Mouse (Mus musculus): Measurements from ENCODE around the gene Nyap1.
A peak's percentile ranks its signal among the peaks of the same experiment; 100 is the strongest.
"Not testable (repeated sequence)": the region's sequence is repeated elsewhere in the genome, so short reads cannot be mapped to it uniquely, and the experiment has no call there.

The Nyap1 gene

DNA sequence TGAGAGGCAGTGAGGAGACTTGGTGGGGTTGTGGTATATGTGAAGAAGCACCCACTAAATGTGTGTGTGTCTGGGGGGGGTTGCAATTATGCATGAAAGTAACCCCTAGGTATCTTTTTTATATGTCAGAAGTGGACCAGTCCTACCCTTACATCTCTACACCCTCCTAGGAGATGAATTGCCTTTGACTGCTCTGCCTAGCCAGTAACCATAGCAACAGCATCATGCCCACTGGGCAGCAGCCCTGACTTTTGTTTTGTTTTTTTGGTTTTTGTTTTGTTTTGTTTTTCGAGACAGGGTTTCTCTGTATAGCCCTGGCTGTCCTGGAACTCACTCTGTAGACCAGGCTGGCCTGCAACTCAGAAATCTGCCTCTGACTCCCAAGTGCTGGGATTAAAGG, 27.1 kb upstream of the Nyap1 start:
- no peak for DNase-seq

GRCm38 (mm10) chr5:137766270-137766669, 24.9 kb upstream of the Nyap1 start:
- no peak for DNase-seq

GRCm38 (mm10) chr5:137764609-137765340, 23.4 kb upstream of the Nyap1 start:
- DNase-seq: no peak

DNA sequence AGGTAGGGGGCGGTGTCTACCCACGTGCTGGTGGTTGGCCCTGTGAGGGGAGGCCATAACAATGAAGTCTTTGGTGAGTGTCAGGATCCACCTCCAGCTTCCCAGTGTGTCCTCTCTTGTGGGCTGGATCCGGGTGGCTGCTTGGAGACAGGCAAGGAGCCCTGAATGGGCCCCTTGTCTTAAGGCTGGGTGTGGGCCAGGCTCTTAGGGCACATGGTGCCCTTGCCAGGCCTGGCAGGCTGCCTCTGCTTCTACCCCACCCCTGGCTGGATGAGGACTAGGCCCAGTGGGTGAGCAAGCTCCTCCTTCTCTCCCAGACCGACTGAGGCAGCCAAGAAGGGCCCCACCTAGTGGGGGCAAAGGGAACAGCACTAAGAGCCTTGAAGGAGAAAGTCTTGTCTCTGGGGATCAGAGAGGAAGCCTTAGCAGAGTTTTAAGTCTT, 18.6 kb upstream of the Nyap1 start:
- DNase-seq: peak; percentile 62 to 81

GRCm38 (mm10) chr5:137758921-137759534, 17.6 kb upstream of the Nyap1 start:
- no peak for DNase-seq

DNA sequence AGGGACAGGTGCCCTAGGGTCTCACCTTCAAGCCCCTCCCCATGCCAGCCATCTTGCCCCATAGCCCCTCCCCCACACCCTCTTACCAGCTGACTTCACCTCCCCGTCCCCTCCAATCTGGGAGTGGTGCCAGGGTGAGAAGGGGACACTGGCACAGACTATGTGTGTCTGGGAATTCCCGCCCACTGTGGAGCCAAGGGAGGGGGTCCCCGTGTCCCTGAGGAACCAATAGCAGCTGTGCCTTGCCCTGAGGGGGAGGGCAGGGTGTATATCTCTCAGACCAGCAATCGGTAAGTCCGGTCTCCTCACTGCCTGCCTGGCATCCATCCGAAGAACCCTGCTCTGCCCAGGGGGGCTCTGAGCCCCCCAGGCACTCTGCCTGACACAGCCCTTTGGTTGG, 16.5 kb upstream of the Nyap1 start:
- DNase-seq: no peak

- DNase-seq: peak; percentile 70 to 85
Measured at GRCm38 (mm10) chr5:137756882-137757661, 15.7 kb upstream of the Nyap1 start.

DNA sequence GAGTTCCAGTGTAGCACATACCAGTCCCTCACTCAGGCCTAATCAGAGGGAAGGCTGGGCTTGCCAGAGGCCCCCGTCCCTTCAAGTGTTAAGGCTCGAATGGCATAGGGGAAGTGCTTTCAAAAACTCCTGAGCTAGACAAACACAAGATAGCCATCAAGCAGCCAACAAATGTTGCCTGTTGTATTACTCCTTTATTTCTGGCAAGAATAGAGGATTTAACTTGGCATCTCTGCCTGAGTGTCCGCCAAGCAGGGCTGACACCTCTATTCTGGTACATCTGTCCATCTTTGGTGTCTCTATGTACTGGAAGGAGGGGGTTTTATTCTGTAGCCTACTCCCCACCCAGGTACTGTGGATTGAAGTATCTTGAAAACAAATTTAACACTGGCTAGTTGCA, 14.7 kb upstream of the Nyap1 start:
- DNase-seq: no peak

GRCm38 (mm10) chr5:137755425-137755824, 14.0 kb upstream of the Nyap1 start:
- no peak for DNase-seq

GRCm38 (mm10) chr5:137753111-137753832, 11.9 kb upstream of the Nyap1 start:
- DNase-seq: no peak

- DNase-seq: no peak
Measured at GRCm38 (mm10) chr5:137751988-137752387, 10.6 kb upstream of the Nyap1 start.

- no peak for DNase-seq
Measured at GRCm38 (mm10) chr5:137751221-137751887, 9.9 kb upstream of the Nyap1 start.

- not testable (repeated sequence) for DNase-seq
Measured at GRCm38 (mm10) chr5:137750212-137750611, 8.8 kb upstream of the Nyap1 start.

DNA sequence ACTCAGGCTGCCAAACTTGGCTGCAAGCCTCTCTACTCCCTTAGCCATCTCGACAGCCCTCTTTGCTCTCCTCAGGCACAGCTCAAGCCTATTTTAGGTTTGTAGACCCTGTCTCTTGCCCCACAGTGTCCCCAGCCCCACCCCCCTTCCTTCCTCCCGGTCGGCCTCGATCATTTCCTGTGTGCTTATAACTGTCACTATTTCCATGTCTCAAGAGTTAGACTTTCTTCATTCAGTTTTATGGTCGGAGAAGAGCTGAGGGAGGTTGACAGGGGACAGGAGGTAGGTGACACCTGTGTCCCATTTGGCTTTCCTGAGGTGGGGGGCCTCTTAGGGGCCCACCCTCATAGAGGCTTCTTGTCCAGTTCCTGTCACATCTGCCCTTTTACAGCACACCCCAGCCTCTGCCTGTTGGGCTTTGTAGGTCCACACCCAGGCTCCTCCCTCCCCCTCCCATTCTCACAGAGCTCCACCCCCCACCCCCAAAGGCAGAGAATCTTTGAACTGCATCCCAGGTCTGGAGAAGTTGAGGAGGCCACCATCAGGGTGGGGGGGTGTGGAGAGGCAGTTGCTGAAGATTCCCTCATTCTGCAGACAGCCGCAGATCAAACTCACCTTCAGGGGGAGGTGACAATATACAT, 7.9 kb upstream of the Nyap1 start:
- no peak for DNase-seq

DNA sequence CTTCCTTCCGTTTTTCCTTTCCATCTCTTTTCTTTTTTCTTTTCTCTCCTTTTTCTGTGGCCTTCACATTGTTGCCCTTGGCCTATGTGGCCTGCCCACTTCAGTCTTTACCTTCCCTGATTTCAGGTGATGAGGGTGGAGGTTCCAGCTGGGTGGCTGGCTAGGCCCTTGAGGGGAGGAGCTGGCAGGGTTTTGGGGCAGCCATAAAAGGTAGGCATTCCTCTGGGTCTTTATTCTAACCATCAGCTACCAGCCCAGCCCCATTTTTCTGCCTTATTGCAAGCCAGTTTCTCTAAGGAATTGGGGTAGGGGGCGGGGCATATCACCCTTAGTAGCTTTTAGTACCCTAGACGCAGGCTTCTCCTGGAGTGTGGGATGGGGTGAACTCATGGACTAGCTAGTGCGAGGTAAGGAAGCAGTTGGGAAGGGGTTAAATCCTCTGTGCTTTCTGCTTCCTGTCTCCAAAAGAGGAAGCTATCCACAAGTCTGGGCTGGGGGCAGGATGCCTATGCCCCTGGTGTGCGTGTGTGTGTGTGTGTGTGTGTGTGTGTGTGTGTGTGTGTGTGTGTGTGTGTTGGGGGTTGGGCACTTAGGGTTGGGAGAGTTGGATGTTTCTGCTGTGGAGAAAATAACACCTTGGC, 6.8 kb upstream of the Nyap1 start:
- DNase-seq: peak in 1 of 2 experiments; percentile 30

DNA sequence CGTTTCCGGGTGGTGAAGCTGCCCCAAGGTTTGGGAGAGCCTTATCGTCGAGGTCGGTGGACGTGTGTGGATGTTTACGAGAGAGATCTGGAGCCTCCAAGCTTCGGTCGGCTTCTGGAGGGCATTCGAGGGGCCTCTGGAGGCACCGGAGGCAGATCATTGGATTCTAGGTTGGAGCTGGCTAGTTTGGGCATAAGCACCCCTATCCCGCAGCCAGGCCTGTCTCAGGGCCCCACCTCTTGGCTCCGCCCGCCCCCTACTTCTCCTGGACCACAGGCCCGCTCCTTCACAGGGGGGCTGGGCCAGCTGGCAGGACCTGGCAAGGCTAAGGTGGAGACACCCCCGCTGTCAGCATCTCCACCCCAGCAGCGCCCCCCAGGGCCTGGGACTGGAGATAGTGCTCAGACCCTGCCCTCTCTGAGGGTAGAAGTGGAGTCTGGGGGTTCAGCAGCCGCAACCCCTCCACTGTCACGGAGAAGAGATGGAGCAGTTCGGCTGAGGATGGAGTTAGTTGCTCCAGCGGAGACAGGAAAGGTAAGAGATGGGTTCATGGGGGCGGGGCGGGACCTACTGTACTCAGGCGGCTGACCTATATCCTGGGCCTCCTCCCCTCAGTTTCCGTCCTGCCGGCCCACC, 6.0 kb upstream of the Nyap1 start:
- DNase-seq: peak; percentile 56 to 63

DNA sequence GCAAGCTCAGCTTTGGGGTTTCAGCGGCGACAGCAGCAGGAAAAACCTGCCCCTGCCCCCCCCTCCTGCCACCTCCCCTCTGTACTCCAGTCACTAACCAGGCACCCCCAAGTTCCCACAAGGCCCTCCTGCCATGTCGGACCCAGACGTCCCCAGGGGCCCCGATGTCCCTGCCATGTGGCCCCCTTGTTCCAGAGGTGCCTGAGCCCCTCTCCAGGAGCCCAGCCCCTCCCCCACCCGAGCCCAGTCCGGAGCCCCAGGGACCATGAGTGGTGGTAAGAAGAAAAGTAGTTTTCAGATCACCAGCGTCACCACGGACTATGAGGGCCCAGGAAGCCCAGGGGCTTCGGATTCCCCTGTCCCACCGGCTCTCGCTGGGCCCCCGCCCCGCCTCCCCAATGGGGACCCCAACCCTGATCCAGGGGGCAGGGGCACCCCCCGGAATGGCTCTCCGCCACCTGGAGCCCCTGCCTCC, 5.5 kb upstream of the Nyap1 start:
- peak; percentile 32 to 44 for DNase-seq

- DNase-seq: peak; percentile 66 to 70
Measured at GRCm38 (mm10) chr5:137746282-137746850, 5.0 kb upstream of the Nyap1 start.

GRCm38 (mm10) chr5:137745214-137746171, 4.1 kb upstream of the Nyap1 start, which contains the start of gene Tsc22d4:
TSS of gene Tsc22d4 (plus strand) at chr5:137745730.
- DNase-seq: peak; percentile 85 to 88

All from spleen, adult 18-20 months (tissue).